Mouse (Mus musculus) embryonic facial prominence, embryonic 10.5 days (tissue): ENCODE measurements around the gene Gnaq. TPM values are rescaled to one million over a fixed set of nuclear protein-coding genes. Genes with fewer than 3 reads are reported as not detected.
"Not testable (repeated sequence)": the region's sequence is repeated elsewhere in the genome, so short reads cannot be mapped to it uniquely, and the experiment has no call there.

Experiments used
- DNase-seq: peaks from one replicate; pipeline ENCODE4 v3.0.0-alpha.2; 2017; ENCODE audit warnings: low spot score
- H3K27ac ChIP-seq: fragments of 300-500 bp; sonication (generic); replicated peaks from 2 replicates; pipeline ENCODE4 v1.5.1; 2016; ENCODE audit warnings: mild to moderate bottlenecking
- H3K27me3 ChIP-seq: fragments of 300-500 bp; sonication (generic); replicated peaks from 2 replicates; pipeline ENCODE4 v1.6.1; 2016; ENCODE audit warnings: low read depth, mild to moderate bottlenecking; ENCODE audit not compliant: poor library complexity, severe bottlenecking
- H3K36me3 ChIP-seq: fragments of 300-500 bp; sonication (generic); replicated peaks from 2 replicates; pipeline ENCODE4 v1.6.1; 2016; ENCODE audit warnings: mild to moderate bottlenecking, moderate library complexity
- H3K4me1 ChIP-seq: fragments of 300-500 bp; sonication (generic); 2 replicates; pipeline ENCODE4 v1.6.1; 2016
- H3K4me3 ChIP-seq: fragments of 300-500 bp; sonication (generic); 2 replicates; pipeline ENCODE4 v1.5.1; 2016; ENCODE audit warnings: mild to moderate bottlenecking, moderate library complexity
- H3K9me3 ChIP-seq: fragments of 300-500 bp; sonication (generic); 2 replicates; pipeline ENCODE4 v1.6.1; 2016; ENCODE audit warnings: mild to moderate bottlenecking
- WGBS: fragments of 180-500 bp; shearing (Covaris S2); methylation state at CpG from one replicate; pipeline ENCODE4 v1.1.7; 2016; 5-methylcytosine and 5-hydroxymethylcytosine counted together
- polyA plus RNA-seq: library from polyadenylated mRNA; unstranded; fragments of >200 nt; fragmentation: Nextera tagmentation; extraction: Ambion mirVana; gene quantifications from 2 replicates; pipeline ENCODE4 v1.2.1, GENCODE M21; 2016

The Gnaq gene
- 20.2 and 21.4 TPM in 2 replicates for polyA plus RNA-seq

DNA sequence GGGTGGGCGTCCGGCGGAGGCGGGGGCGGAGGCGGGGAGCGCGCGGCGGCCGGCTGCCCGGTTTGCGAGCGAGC, at the start of gene Gnaq:
Gnaq (plus strand) TSS at position 41 of the 74 bp plus-strand sequence.
- no peak for DNase-seq
- Histone ChIP-seq H3K4me1 (peaks cover 38% of the 10 kb centered on the region), H3K36me3 (no peaks in the 10 kb centered on the region), H3K27me3 (no peaks in the 10 kb centered on the region), H3K4me3 (peak within 1 kb of the TSS; percentile 85), H3K27ac (peak within 1 kb of the TSS; percentile 99), H3K9me3 (no peaks in the 10 kb centered on the region)
- WGBS: under 1% methylated on average over 14 of the region's 14 CpGs

GRCm38 (mm10) chr19:16083981-16084630, 48.5 kb upstream of the Gnaq start:
- WGBS: 95% methylated on average over 21 of the region's 21 CpGs
- not testable (repeated sequence) for H3K4me3 ChIP-seq, H3K4me1 ChIP-seq, H3K9me3 ChIP-seq, H3K27me3 ChIP-seq, H3K27ac ChIP-seq, DNase-seq, H3K36me3 ChIP-seq

GRCm38 (mm10) chr19:16085248-16085647, 47.4 kb upstream of the Gnaq start:
- Histone ChIP-seq H3K4me3 (no peak overlapping the region), H3K9me3 (peaks cover 5% of the 10 kb centered on the region; the same call in 1 of the 2 replicates), H3K27ac (no peak overlapping the region), H3K4me1 (no peaks in the 10 kb centered on the region), H3K36me3 (no peaks in the 10 kb centered on the region), H3K27me3 (no peaks in the 10 kb centered on the region)
- no peak for DNase-seq
- WGBS: 75% methylated on average over 4 of the region's 4 CpGs

GRCm38 (mm10) chr19:16086154-16086553, 46.5 kb upstream of the Gnaq start:
- no peak for DNase-seq
- Histone ChIP-seq H3K9me3 (0 out of 2 replicates have a peak, but pooled peaks cover 2% of the 10 kb centered on the region), H3K27ac (no peak overlapping the region)

DNA sequence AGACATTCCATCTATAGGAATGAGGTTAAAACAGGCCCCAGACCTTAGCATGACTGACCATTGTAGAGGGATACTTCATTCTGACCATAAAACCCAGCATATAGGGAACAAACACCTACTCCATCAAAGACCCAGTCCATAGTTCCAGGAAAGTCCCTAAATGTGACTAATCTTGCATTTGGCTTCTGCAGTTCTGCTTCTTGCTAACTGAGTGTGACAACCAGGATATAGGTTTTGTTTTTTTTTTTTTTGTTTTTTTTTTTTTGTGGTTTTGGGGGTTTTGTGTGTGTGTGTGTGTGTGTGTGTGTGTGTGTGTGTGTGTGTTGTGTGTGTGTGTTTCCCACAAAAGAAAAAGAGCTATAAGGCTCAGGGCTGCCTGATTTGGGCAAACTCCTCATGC, 46.0 kb upstream of the Gnaq start:
- H3K36me3 ChIP-seq: no peaks in the 10 kb centered on the region
- DNase-seq: no peak
- H3K27me3 ChIP-seq: no peaks in the 10 kb centered on the region
- H3K27ac ChIP-seq: no peak overlapping the region
- no peak overlapping the region for H3K4me3 ChIP-seq
- H3K4me1 ChIP-seq: no peaks in the 10 kb centered on the region
- H3K9me3 ChIP-seq: 0 out of 2 replicates have a peak, but pooled peaks cover 2% of the 10 kb centered on the region

More at GRCm38 (mm10) chr19:16086154-16086553, 46.5 kb upstream of the Gnaq start:
- Histone ChIP-seq H3K27me3 (no peaks in the 10 kb centered on the region), H3K4me1 (no peaks in the 10 kb centered on the region), H3K36me3 (no peaks in the 10 kb centered on the region), H3K4me3 (no peak overlapping the region)

DNA sequence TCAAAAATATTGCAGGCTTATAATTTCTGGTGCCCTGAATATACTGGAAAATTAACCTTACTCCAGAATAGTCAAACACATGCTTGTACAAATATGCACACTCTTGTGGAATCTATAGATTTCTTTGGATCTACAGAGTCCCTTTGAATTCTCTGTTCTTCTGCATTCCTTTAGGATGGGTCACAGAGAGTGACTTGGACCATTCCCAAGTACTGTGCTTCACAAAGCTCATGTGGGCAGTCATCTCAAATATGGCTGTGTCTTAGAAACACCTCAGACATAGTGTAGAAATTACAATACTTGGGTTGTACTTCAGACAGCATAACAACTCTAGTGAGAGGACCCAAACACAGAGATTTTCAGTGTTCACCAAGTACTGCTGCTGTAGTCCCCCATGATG, 45.2 kb upstream of the Gnaq start:
- H3K4me1 ChIP-seq: no peaks in the 10 kb centered on the region
- no peaks in the 10 kb centered on the region for H3K36me3 ChIP-seq
- DNase-seq: no peak
- H3K9me3 ChIP-seq: no peaks in the 10 kb centered on the region
- H3K4me3 ChIP-seq: no peak overlapping the region
- H3K27ac ChIP-seq: no peak overlapping the region
- H3K27me3 ChIP-seq: no peaks in the 10 kb centered on the region

- 0 out of 2 replicates have a peak, but pooled peaks cover 2% of the 10 kb centered on the region for H3K9me3 ChIP-seq
- H3K4me3 ChIP-seq: no peak overlapping the region
- no peaks in the 10 kb centered on the region for H3K36me3 ChIP-seq
- H3K27me3 ChIP-seq: no peaks in the 10 kb centered on the region
- H3K4me1 ChIP-seq: no peaks in the 10 kb centered on the region
- 77% methylated on average over 4 of the region's 4 CpGs for WGBS
- no peak for DNase-seq
- no peak overlapping the region for H3K27ac ChIP-seq
Measured at GRCm38 (mm10) chr19:16093616-16094015, 39.0 kb upstream of the Gnaq start.

DNA sequence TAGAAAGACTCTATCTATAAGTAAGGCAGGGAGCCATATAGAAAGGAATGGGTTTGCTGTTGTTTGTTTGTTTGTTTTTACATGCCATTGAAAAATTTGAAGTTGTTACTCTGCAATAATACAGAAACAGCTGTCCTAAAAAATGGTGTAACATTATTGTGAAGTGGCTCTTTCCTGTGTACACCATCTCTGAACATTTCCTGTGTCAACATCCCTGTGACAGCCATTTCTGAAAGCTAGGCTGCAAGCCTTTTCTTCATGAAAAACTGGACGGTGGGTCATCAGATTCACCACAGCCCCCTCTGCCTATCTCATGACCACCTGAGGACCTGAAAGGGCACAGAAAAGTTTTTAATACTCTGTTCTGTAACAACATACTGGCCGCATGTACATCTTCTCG, 22.7 kb upstream of the Gnaq start:
- no peaks in the 10 kb centered on the region for H3K27me3 ChIP-seq
- no peak for DNase-seq
- H3K4me3 ChIP-seq: no peak overlapping the region
- H3K27ac ChIP-seq: no peak overlapping the region
- no peaks in the 10 kb centered on the region for H3K9me3 ChIP-seq
- WGBS: 83% methylated on average over 3 of the region's 3 CpGs
- H3K36me3 ChIP-seq: no peaks in the 10 kb centered on the region
- no peaks in the 10 kb centered on the region for H3K4me1 ChIP-seq

DNA sequence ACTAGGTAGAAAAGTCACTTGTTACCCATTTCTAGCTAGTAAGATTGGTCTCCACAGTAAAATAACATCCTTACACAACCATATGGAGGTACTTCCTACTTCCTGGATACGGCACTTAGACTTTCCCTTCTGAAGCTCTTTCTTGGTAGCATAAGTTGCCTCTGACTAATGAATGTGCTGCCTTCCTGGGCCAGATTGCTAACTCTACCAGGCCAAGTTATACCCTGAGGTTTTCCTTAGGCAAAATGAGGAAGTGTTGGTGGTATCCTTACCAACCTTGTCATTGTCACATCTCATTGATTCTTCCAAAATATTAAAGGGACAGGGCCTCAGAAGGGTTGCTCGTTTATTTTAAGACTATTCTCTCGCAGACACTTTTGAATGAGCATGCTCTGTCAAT, 22.0 kb upstream of the Gnaq start:
- DNase-seq: no peak
- H3K9me3 ChIP-seq: no peaks in the 10 kb centered on the region
- 81% methylated on average over 3 of the region's 3 CpGs for WGBS

DNA sequence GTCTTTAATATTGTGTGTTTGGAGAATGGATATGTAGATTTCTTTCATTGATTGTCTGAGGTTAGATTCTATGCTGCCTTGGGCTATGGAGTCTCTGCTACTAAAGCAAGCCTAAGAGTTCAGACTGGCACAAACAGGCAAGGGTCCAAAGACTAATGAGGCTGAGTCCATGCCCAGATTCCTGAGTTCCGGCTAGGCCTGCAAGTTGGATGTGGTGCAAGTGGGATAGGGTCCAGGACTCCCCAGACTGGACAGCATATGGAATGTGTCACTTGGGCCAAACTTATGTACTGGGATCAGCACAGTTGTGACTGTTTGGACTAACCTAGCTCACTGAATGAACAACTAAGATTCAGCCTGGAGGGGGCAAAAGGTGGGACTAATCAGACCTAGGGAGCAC, 19.3 kb upstream of the Gnaq start:
- no peak overlapping the region for H3K27ac ChIP-seq
- no peak overlapping the region for H3K4me3 ChIP-seq
- no peaks in the 10 kb centered on the region for H3K36me3 ChIP-seq
- no peak for DNase-seq
- WGBS: 92% methylated on average over 1 of the region's 1 CpGs
- H3K27me3 ChIP-seq: no peaks in the 10 kb centered on the region
- no peaks in the 10 kb centered on the region for H3K4me1 ChIP-seq
- H3K9me3 ChIP-seq: no peaks in the 10 kb centered on the region

More for the DNA sequence above, 22.0 kb upstream of the Gnaq start:
- Histone ChIP-seq H3K4me1 (no peaks in the 10 kb centered on the region), H3K27ac (no peak overlapping the region), H3K4me3 (no peak overlapping the region), H3K36me3 (no peaks in the 10 kb centered on the region), H3K27me3 (no peaks in the 10 kb centered on the region)

- Histone ChIP-seq H3K27ac (no peak overlapping the region), H3K9me3 (no peaks in the 10 kb centered on the region), H3K4me1 (no peaks in the 10 kb centered on the region), H3K36me3 (no peaks in the 10 kb centered on the region), H3K4me3 (no peak overlapping the region), H3K27me3 (no peaks in the 10 kb centered on the region)
- WGBS: 78% methylated on average over 4 of the region's 4 CpGs
- no peak for DNase-seq
Measured at GRCm38 (mm10) chr19:16118421-16118820, 14.2 kb upstream of the Gnaq start.

DNA sequence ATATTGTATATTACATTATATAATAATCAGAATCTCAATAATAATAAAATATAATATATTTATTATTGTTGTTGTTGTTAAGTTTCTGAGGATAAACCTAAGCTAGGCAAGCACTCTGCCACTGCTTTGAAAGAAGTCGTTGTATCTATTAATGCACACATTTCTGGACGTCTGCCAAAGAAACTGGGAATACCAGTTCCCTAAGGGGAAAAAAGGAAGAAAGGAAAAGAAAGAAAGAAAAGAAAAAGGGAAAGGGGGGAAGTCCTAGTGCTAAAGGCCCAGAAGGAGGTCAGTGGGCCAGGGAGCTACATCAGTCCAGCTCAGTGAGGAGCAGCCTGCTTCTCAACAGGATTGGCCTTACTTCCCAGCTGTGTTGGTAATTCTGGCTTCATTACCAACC, 11.3 kb upstream of the Gnaq start:
- no peaks in the 10 kb centered on the region for H3K9me3 ChIP-seq
- DNase-seq: no peak
- no peaks in the 10 kb centered on the region for H3K36me3 ChIP-seq
- 74% methylated on average over 2 of the region's 2 CpGs for WGBS
- H3K27ac ChIP-seq: no peak overlapping the region
- H3K27me3 ChIP-seq: no peaks in the 10 kb centered on the region
- no peak overlapping the region for H3K4me3 ChIP-seq
- H3K4me1 ChIP-seq: no peaks in the 10 kb centered on the region

DNA sequence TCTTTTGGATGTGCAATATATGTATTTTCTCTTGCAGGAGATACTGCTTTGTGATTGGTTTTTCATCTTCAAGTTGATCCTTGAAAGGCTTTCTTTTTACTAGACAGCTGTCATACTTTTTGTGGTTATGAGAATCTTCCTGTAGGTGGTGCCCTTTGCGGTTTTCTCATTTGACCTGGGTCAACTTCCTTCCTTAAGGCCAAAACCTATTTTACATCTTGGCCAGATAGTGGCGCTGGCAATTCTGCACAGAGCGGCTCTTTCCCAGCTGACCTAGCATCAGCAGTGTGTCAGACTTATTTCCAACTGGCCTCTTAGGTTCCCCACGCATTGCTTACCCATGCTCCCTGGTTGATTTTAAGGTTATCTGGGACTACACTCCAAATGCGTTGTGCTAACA, 3.9 kb upstream of the Gnaq start:
- Histone ChIP-seq H3K4me1 (peaks cover 22% of the 10 kb centered on the region), H3K36me3 (no peaks in the 10 kb centered on the region), H3K9me3 (no peaks in the 10 kb centered on the region), H3K27ac (no peak overlapping the region), H3K27me3 (no peaks in the 10 kb centered on the region), H3K4me3 (no peak overlapping the region)
- DNase-seq: no peak
- WGBS: 39% methylated on average over 5 of the region's 5 CpGs

- Histone ChIP-seq H3K27me3 (no peaks in the 10 kb centered on the region), H3K9me3 (no peaks in the 10 kb centered on the region), H3K4me1 (peaks cover 22% of the 10 kb centered on the region), H3K27ac (no peak overlapping the region), H3K36me3 (no peaks in the 10 kb centered on the region), H3K4me3 (no peak overlapping the region)
- WGBS: 91% methylated on average over 2 of the region's 2 CpGs
- no peak for DNase-seq
Measured at GRCm38 (mm10) chr19:16129171-16129570, 3.5 kb upstream of the Gnaq start.
